Mouse (Mus musculus) erythroblast, embryonic 14.5 days (primary cell): ENCODE measurements around the gene Robo2.

Experiments used
- GATA1 ChIP-seq: IDR thresholded peaks from 2 replicates; pipeline ENCODE4 v1.6.1; 2012; ENCODE audit warnings: low read length, inconsistent platforms, mixed read lengths
- TAL1 ChIP-seq: IDR thresholded peaks from 3 replicates; pipeline ENCODE4 v1.6.1; 2012; ENCODE audit warnings: low read length, inconsistent platforms, mixed read lengths

DNA sequence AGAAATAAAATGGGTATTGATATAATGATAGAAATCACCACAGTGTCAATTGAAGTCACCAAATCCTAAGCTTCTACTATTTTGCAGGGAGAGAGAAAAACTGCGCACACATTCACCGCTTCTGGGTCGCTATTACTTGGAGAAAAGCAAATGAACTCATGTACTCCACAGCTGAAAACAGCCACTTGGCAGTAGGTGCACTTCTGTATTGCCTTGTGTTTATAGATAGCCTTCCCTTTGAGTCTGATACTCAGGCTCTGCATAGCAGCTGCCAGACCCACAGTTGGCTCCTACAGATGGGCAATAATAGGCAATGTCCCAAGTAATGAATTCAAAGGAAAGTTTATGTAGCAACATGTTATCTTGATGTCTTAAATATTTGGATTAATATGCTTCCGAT, 2.1 kb downstream of the Robo2 start:
- no peak for TF ChIP-seq TAL1
- no peak for TF ChIP-seq GATA1
